Mouse (Mus musculus) liver, postnatal 0 days (tissue): ENCODE measurements around the gene Bmp7.

Experiments
- CTCF ChIP-seq: sonication (generic); IDR thresholded peaks from 2 replicates; pipeline ENCODE4 v1.5.1; 2016; ENCODE audit warnings: antibody characterized with exemption, low read depth
- EP300 ChIP-seq: IDR thresholded peaks from 2 replicates; pipeline ENCODE4 v1.6.1; 2016; ENCODE audit warnings: antibody characterized with exemption, low read depth, mild to moderate bottlenecking

GRCm38 (mm10) chr2:172900954-172901701 is 39.0 kb downstream of the Bmp7 start:
- TF ChIP-seq CTCF (no peak), EP300 (no peak)
